Mouse (Mus musculus) kidney, adult 2 months (tissue): ENCODE data around the gene H2-Ab1.
"Not testable (repeated sequence)": the region's sequence is repeated elsewhere in the genome, so short reads cannot be mapped to it uniquely, and the experiment has no call there.

ENCODE experiments used
- CTCF ChIP-seq: fragments of 200-500 bp; conservative IDR thresholded peaks from 2 replicates; pipeline ENCODE4 v1.5.1; 2011; ENCODE audit warnings: low read depth, mild to moderate bottlenecking, control low read depth, low read length, moderate library complexity, mixed read lengths; ENCODE audit not compliant: insufficient read depth, insufficient read length
- POLR2A ChIP-seq: fragments of 200-500 bp; IDR thresholded peaks from one replicate; pipeline ENCODE4 v1.6.1; 2011; ENCODE audit warnings: low read depth, low read length, control low read depth

GRCm38 (mm10) chr17:34225911-34226310, 31.6 kb upstream of the H2-Ab1 start:
- TF ChIP-seq CTCF, POLR2A: not testable (repeated sequence)
